Mouse (Mus musculus) brain, embryonic 14.5 days (tissue): ENCODE measurements at regions not wholly inside any gene's neighbourhood (a gene's known extent, or its start where the extent isn't known, plus 50 kb on each side); places are given as distances from the start of the nearest gene placed in this dataset.

Experiments used
- DNase-seq: peaks from one replicate; pipeline ENCODE4 v3.0.0-alpha.2; 2011; ENCODE audit warnings: low read depth
- CTCF ChIP-seq: fragments of 200-500 bp; IDR thresholded peaks from 2 replicates; pipeline ENCODE4 v1.5.1; 2012; ENCODE audit warnings: inconsistent platforms, mild to moderate bottlenecking, moderate library complexity, borderline replicate concordance; ENCODE audit not compliant: insufficient read depth, insufficient read length; ENCODE audit errors: extremely low read depth
- POLR2A ChIP-seq: fragments of 200-500 bp; IDR thresholded peaks from 2 replicates; pipeline ENCODE4 v1.6.1; 2012; ENCODE audit warnings: mild to moderate bottlenecking, inconsistent platforms, borderline replicate concordance; ENCODE audit not compliant: poor library complexity, insufficient read depth, insufficient read length, severe bottlenecking; ENCODE audit errors: extremely low read depth

GRCm38 (mm10) chr6:135488795-135489194 is 126.5 kb downstream of the Emp1 start:
- DNase-seq = no peak
- TF ChIP-seq POLR2A (no peak), CTCF (no peak)

GRCm38 (mm10) chr6:135493983-135494382 is 131.6 kb downstream of the Emp1 start:
- TF ChIP-seq POLR2A = no peak
- TF ChIP-seq CTCF = no peak
- no peak for DNase-seq

- no peak for DNase-seq
- no peak for TF ChIP-seq POLR2A
Observed at GRCm38 (mm10) chr6:135495841-135496240, 133.5 kb downstream of the Emp1 start.

GRCm38 (mm10) chr6:135498592-135498991 is 136.2 kb downstream of the Emp1 start:
- DNase-seq = no peak
- TF ChIP-seq POLR2A (no peak), CTCF (0 out of 2 replicates have a peak, but pooled peaks have one; percentile 1)

GRCm38 (mm10) chr6:135500381-135500780 is 138.0 kb downstream of the Emp1 start:
- TF ChIP-seq POLR2A (no peak), CTCF (no peak)
- DNase-seq = no peak

GRCm38 (mm10) chr6:135501791-135502190 is 139.4 kb downstream of the Emp1 start:
- TF ChIP-seq CTCF (no peak), POLR2A (no peak)
- no peak for DNase-seq

GRCm38 (mm10) chr6:135502405-135502804 is 140.1 kb downstream of the Emp1 start:
- TF ChIP-seq CTCF (no peak), POLR2A (no peak)
- DNase-seq = no peak

GRCm38 (mm10) chr6:135518710-135519437 is 156.5 kb downstream of the Emp1 start:
- peak; percentile 70 for DNase-seq

GRCm38 (mm10) chr6:135519438-135519803 is 157.1 kb downstream of the Emp1 start:
- peak; percentile 47 for DNase-seq
- TF ChIP-seq POLR2A = no peak

More at GRCm38 (mm10) chr6:135518710-135519437, 156.5 kb downstream of the Emp1 start:
- TF ChIP-seq CTCF (no peak), POLR2A (no peak)

GRCm38 (mm10) chr6:135520868-135521267 is 158.5 kb downstream of the Emp1 start:
- DNase-seq = no peak
- TF ChIP-seq CTCF (no peak), POLR2A (no peak)

- peak; percentile 27 for DNase-seq
- TF ChIP-seq CTCF (peak; percentile 30; the same call in 1 of the 2 replicates), POLR2A (no peak)
Observed at GRCm38 (mm10) chr6:135524886-135525285, 162.5 kb downstream of the Emp1 start.

- TF ChIP-seq CTCF = no peak
- no peak for TF ChIP-seq POLR2A
Observed at GRCm38 (mm10) chr6:135525841-135526327, 163.5 kb downstream of the Emp1 start.

GRCm38 (mm10) chr6:135526460-135527160 is 164.3 kb downstream of the Emp1 start:
- DNase-seq = peak; percentile 66
- no peak for TF ChIP-seq CTCF
- TF ChIP-seq POLR2A = no peak

More at GRCm38 (mm10) chr6:135525841-135526327, 163.5 kb downstream of the Emp1 start:
- DNase-seq = peak; percentile 97

GRCm38 (mm10) chr6:135527879-135528278 is 165.5 kb downstream of the Emp1 start:
- DNase-seq = peak; percentile 55
- TF ChIP-seq CTCF (no peak), POLR2A (no peak)
